Mouse (Mus musculus) gastrocnemius, adult 2 months (tissue): ENCODE results near the gene Atg101. TPM values are rescaled to one million over a fixed set of nuclear protein-coding genes. Genes with fewer than 3 reads are reported as not detected.
"Not testable (repeated sequence)": the region's sequence is repeated elsewhere in the genome, so short reads cannot be mapped to it uniquely, and the experiment has no call there.

ENCODE experiments used
- DNase-seq: peaks from one replicate; pipeline ENCODE4 v3.0.0; 2022
- H3K27ac ChIP-seq: fragments of 200-600 bp; 2 replicates; pipeline ENCODE4 v1.8.1; 2022; ENCODE audit warnings: mild to moderate bottlenecking
- H3K4me3 ChIP-seq: fragments of 200-600 bp; 2 replicates; pipeline ENCODE4 v1.8.1; 2022; ENCODE audit warnings: mild to moderate bottlenecking, moderate library complexity
- CTCF ChIP-seq: fragments of 200-600 bp; IDR thresholded peaks from 2 replicates; pipeline ENCODE4 v1.8.1; 2022; ENCODE audit warnings: antibody characterized with exemption, mild to moderate bottlenecking, moderate library complexity
- intact Hi-C: fragments of 180-260 bp; cut with DNase I; formaldehyde crosslinking; loops from one replicate; pipeline ENCODE4 v1.15.1; 2025
- total RNA-seq, 2 experiments: library from RNA; stranded (reverse); gene quantifications; 2 replicates each; pipeline ENCODE4 v1.2.3; 2021

The Atg101 gene
- total RNA-seq, 2 experiments from 2014 or later, result 23.7 to 32.4 TPM

GRCm38 (mm10) chr15:101323511-101323910 is 39.4 kb downstream of the Atg101 start:
- intact Hi-C loops, result loop anchor here (5.0 kb wide), 1 partner anchor 749 kb away; the partner anchor contains the start of gene Eif4b
- Histone ChIP-seq H3K27ac (no peak overlapping the region), H3K4me3 (no peak overlapping the region)
- DNase-seq, result peak; percentile 16
- peak; percentile 22; the same call in 1 of the 2 replicates for TF ChIP-seq CTCF

GRCm38 (mm10) chr15:101324409-101324808 is 40.3 kb downstream of the Atg101 start:
- not testable (repeated sequence) for DNase-seq, H3K27ac ChIP-seq, H3K4me3 ChIP-seq
- intact Hi-C loops, result loop anchor here (5.0 kb wide), 1 partner anchor 748 kb away; the partner anchor contains the start of gene Eif4b

GRCm38 (mm10) chr15:101325991-101326534 is 42.0 kb downstream of the Atg101 start:
- peak; percentile 33 for DNase-seq
- intact Hi-C loops, result loop anchor here (5.0 kb wide), 2 partner anchors 441 to 656 kb away; no protein-coding TSS in a partner anchor
- no peak overlapping the region for H3K4me3 ChIP-seq
- no peak for TF ChIP-seq CTCF
- no peak overlapping the region for H3K27ac ChIP-seq

- TF ChIP-seq CTCF, result peak; percentile 93
- peak; percentile 92 for DNase-seq
- Histone ChIP-seq H3K4me3 (no peak overlapping the region), H3K27ac (peak overlapping the region; percentile 40; the same call in 1 of the 2 replicates)
- intact Hi-C loops, result loop anchor here (5.0 kb wide), 2 partner anchors 440 to 655 kb away; no protein-coding TSS in a partner anchor
Observed at GRCm38 (mm10) chr15:101327282-101327681, 43.2 kb downstream of the Atg101 start.

- peak; percentile 10 for DNase-seq
- Histone ChIP-seq H3K4me3 (no peak overlapping the region), H3K27ac (no peak overlapping the region)
- intact Hi-C loops, result loop anchor here (5.0 kb wide), 2 partner anchors 438 to 653 kb away; no protein-coding TSS in a partner anchor
- TF ChIP-seq CTCF, result no peak
Observed at GRCm38 (mm10) chr15:101328876-101329563, 44.9 kb downstream of the Atg101 start.

GRCm38 (mm10) chr15:101329564-101329892 is 45.5 kb downstream of the Atg101 start:
- Histone ChIP-seq H3K4me3 (no peak overlapping the region), H3K27ac (no peak overlapping the region)
- intact Hi-C loops, result loop anchor here (5.0 kb wide), 2 partner anchors 438 to 653 kb away; no protein-coding TSS in a partner anchor
- TF ChIP-seq CTCF, result no peak
- peak; percentile 22 for DNase-seq

- no peak for TF ChIP-seq CTCF
- Histone ChIP-seq H3K4me3 (no peak overlapping the region), H3K27ac (no peak overlapping the region)
- peak; percentile 11 for DNase-seq
- intact Hi-C loops, result no loop called here
Observed at GRCm38 (mm10) chr15:101331090-101331489, 47.0 kb downstream of the Atg101 start.

- H3K4me3 ChIP-seq, result no peak overlapping the region
- intact Hi-C loops, result no loop called here
- no peak for TF ChIP-seq CTCF
- peak overlapping the region; percentile 46 for H3K27ac ChIP-seq
- DNase-seq, result peak; percentile 64
Observed at GRCm38 (mm10) chr15:101332370-101332769, 48.3 kb downstream of the Atg101 start.

- Histone ChIP-seq H3K4me3 (no peak overlapping the region), H3K27ac (no peak overlapping the region)
- TF ChIP-seq CTCF, result no peak
- peak; percentile 8 for DNase-seq
- intact Hi-C loops, result no loop called here
Observed at GRCm38 (mm10) chr15:101333165-101333564, 49.1 kb downstream of the Atg101 start.

- intact Hi-C loops, result no loop called here
- H3K27ac ChIP-seq, result no peak overlapping the region
- no peak for TF ChIP-seq CTCF
- no peak overlapping the region for H3K4me3 ChIP-seq
- DNase-seq, result no peak
Observed at GRCm38 (mm10) chr15:101333648-101334047, 49.6 kb downstream of the Atg101 start.

- intact Hi-C loops, result loop anchor here (5.0 kb wide), 1 partner anchor 436 kb away; no protein-coding TSS in a partner anchor
Observed at GRCm38 (mm10) chr15:101336474-101337174, 52.6 kb downstream of the Atg101 start.

GRCm38 (mm10) chr15:101338359-101338758 is 54.3 kb downstream of the Atg101 start:
- H3K27ac ChIP-seq, result peak overlapping the region; percentile 64
- no peak for TF ChIP-seq CTCF
- no peak overlapping the region for H3K4me3 ChIP-seq
- intact Hi-C loops, result loop anchor here (2.0 to 5.0 kb wide), 4 partner anchors 158 to 646 kb away; no protein-coding TSS in a partner anchor
- peak; percentile 58 for DNase-seq

More at GRCm38 (mm10) chr15:101336474-101337174, 52.6 kb downstream of the Atg101 start:
- TF ChIP-seq CTCF, result no peak
- peak overlapping the region; percentile 64 for H3K27ac ChIP-seq
- DNase-seq, result peak; percentile 69
- H3K4me3 ChIP-seq, result peak overlapping the region; percentile 43
